Mouse (Mus musculus): ENCODE results near the gene Gm17949. TPM values are rescaled to one million over a fixed set of nuclear protein-coding genes. Genes with fewer than 3 reads are reported as not detected.

Gm17949 gene
- polyA plus RNA-seq (2012; rRNA removed) = 0.24 TPM in 1 of 2 replicates, not detected in the other

GRCm38 (mm10) chr17:57011236-57012141 is at the start of gene Gm17949, which contains the start of gene Gtf2f1:
Gm17949 (plus strand) TSS chr17:57011469.
Gtf2f1 (minus strand) TSS chr17:57011288.

DNA sequence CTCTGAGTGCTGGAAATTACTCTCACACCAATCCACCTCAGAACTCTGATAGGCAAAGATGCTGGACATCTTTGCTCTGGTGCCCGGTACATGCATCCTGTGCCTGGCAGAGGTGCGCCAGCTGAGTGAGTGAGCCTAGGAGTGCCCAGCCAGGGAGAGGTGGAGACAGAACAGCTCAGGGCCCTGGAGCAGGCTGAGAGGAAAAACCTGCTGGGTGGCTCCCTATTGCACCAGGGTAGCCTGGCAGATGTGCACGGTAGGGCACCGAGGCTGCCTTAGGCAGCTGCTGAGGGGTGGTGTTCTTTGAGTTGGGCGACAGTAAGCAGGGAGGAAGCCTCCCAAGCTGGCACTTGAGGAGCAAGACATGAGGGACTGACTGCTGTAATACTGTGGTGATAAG is 29.3 kb upstream of the Gm17949 start, which contains the start of gene Acer1:
TSS of gene Acer1 (minus strand) at position 114 of the 400 bp plus-strand sequence.

GRCm38 (mm10) chr17:56990115-56990746 is 21.0 kb upstream of the Gm17949 start, which contains the start of gene Clpp:
Clpp (plus strand) TSS chr17:56990305.

DNA sequence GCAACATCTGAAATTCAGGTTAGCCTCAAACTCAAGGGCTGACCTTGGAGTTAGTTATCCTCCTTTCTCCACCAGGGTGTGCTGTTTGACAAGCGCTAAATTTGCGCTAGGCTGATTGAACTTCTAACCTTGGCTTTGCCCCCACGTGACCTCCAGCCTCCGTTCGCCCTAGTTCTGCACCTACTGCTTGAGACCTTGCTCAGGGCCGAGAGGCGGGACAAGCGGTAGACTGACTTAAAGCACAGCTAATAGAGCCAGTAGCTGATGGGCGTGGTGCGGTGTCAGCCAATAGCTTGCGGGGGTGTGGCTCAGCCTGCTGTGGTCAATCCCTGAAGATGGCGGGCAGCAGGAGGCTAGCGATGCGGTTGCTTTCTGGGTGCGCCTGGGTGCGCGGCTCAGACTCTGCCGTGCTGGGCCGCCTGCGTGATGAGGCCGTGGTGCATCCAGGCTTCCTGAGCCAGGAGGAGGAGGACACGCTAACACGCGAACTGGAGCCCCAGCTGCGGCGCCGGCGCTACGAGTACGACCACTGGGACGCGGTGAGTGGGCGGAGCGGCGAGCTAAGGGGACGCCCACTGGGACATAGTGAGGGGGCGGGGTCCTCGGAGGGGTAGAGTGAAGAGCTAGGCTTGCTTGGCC is 14.1 kb upstream of the Gm17949 start, which contains the start of gene Alkbh7:
TSS of gene Alkbh7 (plus strand) at position 311 of the 639 bp plus-strand sequence.

GRCm38 (mm10) chr17:56999968-57000609 is 11.2 kb upstream of the Gm17949 start, which contains the start of gene Pspn:
Pspn (minus strand) TSS chr17:57000018.

GRCm38 (mm10) chr17:57030931-57031660 is 19.8 kb downstream of the Gm17949 start, which contains the start of gene Khsrp:
Khsrp (minus strand) TSS chr17:57031522.

GRCm38 (mm10) chr17:57041554-57041953 is 30.3 kb downstream of the Gm17949 start, which contains the start of gene Slc25a41:
Slc25a41 (minus strand) TSS chr17:57041654.

GRCm38 (mm10) chr17:57058891-57059485 is 47.7 kb downstream of the Gm17949 start, which contains the start of gene Crb3:
Crb3 (plus strand) TSS chr17:57059105.

GRCm38 (mm10) chr17:57059486-57059977 is 48.3 kb downstream of the Gm17949 start, which contains the start of gene Slc25a23:
Slc25a23 (minus strand) TSS chr17:57059863.

Other genes with a start within 250 kb of the Gm17949 start
- gene Dus3l, start 246.7 kb upstream of the Gm17949 start, polyA plus RNA-seq (2012; rRNA removed) = 75.7 and 94.5 TPM in 2 replicates
- gene Prr22, start 241.2 kb upstream of the Gm17949 start, polyA plus RNA-seq (2012; rRNA removed) = 3.8 and 4.5 TPM in 2 replicates
- gene Rfx2, start 180.5 kb upstream of the Gm17949 start, polyA plus RNA-seq (2012; rRNA removed) = 13.0 and 16.5 TPM in 2 replicates
- gene Acsbg2, start 137.0 kb upstream of the Gm17949 start, polyA plus RNA-seq (2012; rRNA removed) = not detected in 2 replicates
- gene 1700061G19Rik, start 136.0 kb upstream of the Gm17949 start, polyA plus RNA-seq (2012; rRNA removed) = 0.05 and 0.22 TPM in 2 replicates
- 59.6 and 65.3 TPM in 2 replicates for gene Mllt1, start 76.1 kb upstream of the Gm17949 start, polyA plus RNA-seq (2012; rRNA removed)
- 73.6 and 84.8 TPM in 2 replicates for gene Acer1, start 29.3 kb upstream of the Gm17949 start, polyA plus RNA-seq (2012; rRNA removed)
- 174 and 182 TPM in 2 replicates for gene Clpp, start 21.2 kb upstream of the Gm17949 start, polyA plus RNA-seq (2012; rRNA removed)
- gene Alkbh7, start 14.1 kb upstream of the Gm17949 start, polyA plus RNA-seq (2012; rRNA removed) = 70.7 and 72.3 TPM in 2 replicates
- 0.57 TPM in 1 of 2 replicates, not detected in the other for gene Pspn, start 11.5 kb upstream of the Gm17949 start, polyA plus RNA-seq (2012; rRNA removed)
- 31.0 and 35.2 TPM in 2 replicates for gene Gtf2f1, start 181 bp upstream of the Gm17949 start, polyA plus RNA-seq (2012; rRNA removed)
- gene Khsrp, start 20.1 kb downstream of the Gm17949 start, polyA plus RNA-seq (2012; rRNA removed) = 83.9 and 101 TPM in 2 replicates
- not detected in 2 replicates for gene Slc25a41, start 30.2 kb downstream of the Gm17949 start, polyA plus RNA-seq (2012; rRNA removed)
- 237 and 303 TPM in 2 replicates for gene Crb3, start 47.6 kb downstream of the Gm17949 start, polyA plus RNA-seq (2012; rRNA removed)
- 33.4 and 39.0 TPM in 2 replicates for gene Slc25a23, start 48.4 kb downstream of the Gm17949 start, polyA plus RNA-seq (2012; rRNA removed)
- gene Dennd1c, start 67.0 kb downstream of the Gm17949 start, polyA plus RNA-seq (2012; rRNA removed) = 3.9 and 4.8 TPM in 2 replicates
- 8.0 and 8.8 TPM in 2 replicates for gene Tubb4a, start 76.3 kb downstream of the Gm17949 start, polyA plus RNA-seq (2012; rRNA removed)
- gene Tnfsf9, start 93.9 kb downstream of the Gm17949 start, polyA plus RNA-seq (2012; rRNA removed) = 2.2 and 2.3 TPM in 2 replicates
- not detected in 2 replicates for gene Cd70, start 138.3 kb downstream of the Gm17949 start, polyA plus RNA-seq (2012; rRNA removed)
- gene Tnfsf14, start 182.7 kb downstream of the Gm17949 start, polyA plus RNA-seq (2012; rRNA removed) = 0.48 and 0.52 TPM in 2 replicates
- 40.1 and 41.4 TPM in 2 replicates for gene C3, start 216.7 kb downstream of the Gm17949 start, polyA plus RNA-seq (2012; rRNA removed)
- 108 and 126 TPM in 2 replicates for gene Gpr108, start 237.0 kb downstream of the Gm17949 start, polyA plus RNA-seq (2012; rRNA removed)
- 46.6 and 47.7 TPM in 2 replicates for gene Trip10, start 238.0 kb downstream of the Gm17949 start, polyA plus RNA-seq (2012; rRNA removed)